Mouse (Mus musculus) limb, embryonic 14.5 days (tissue): Measurements from ENCODE around the gene Aff1. TPM values are rescaled to one million over a fixed set of nuclear protein-coding genes. Genes with fewer than 3 reads are reported as not detected.

Experiments used
- ATAC-seq: fragments of 200-750 bp; cut with Nextera tagmentation; 2 replicates; pipeline ENCODE4 v1.8.0; 2017; ENCODE audit warnings: low read depth, moderate number of reproducible peaks, moderate TSS enrichment; ENCODE audit not compliant: low FRiP score
- DNase-seq: peaks from one replicate; pipeline ENCODE4 v3.0.0-alpha.2; 2015; ENCODE audit warnings: low spot score
- H3K27ac ChIP-seq: fragments of 300-500 bp; sonication (generic); replicated peaks from 2 replicates; pipeline ENCODE4 v1.5.1; 2014; ENCODE audit warnings: low read depth, mild to moderate bottlenecking, low read length, moderate library complexity, mixed read lengths
- H3K27me3 ChIP-seq: fragments of 300-500 bp; sonication (generic); 2 replicates; pipeline ENCODE4 v1.6.1; 2014; ENCODE audit warnings: low read length, mixed read lengths; ENCODE audit not compliant: control insufficient read depth, insufficient read depth
- H3K36me3 ChIP-seq: fragments of 300-500 bp; sonication (generic); 2 replicates; pipeline ENCODE4 v1.6.1; 2014; ENCODE audit warnings: mild to moderate bottlenecking, low read length, moderate library complexity, mixed read lengths; ENCODE audit not compliant: control insufficient read depth, insufficient read depth
- H3K4me1 ChIP-seq: fragments of 300-500 bp; sonication (generic); 2 replicates; pipeline ENCODE4 v1.6.1; 2014; ENCODE audit warnings: antibody characterized with exemption, low read length, mixed read lengths; ENCODE audit not compliant: control insufficient read depth, insufficient read depth
- H3K4me2 ChIP-seq: fragments of 300-500 bp; sonication (generic); replicated peaks from 2 replicates; pipeline ENCODE4 v1.6.1; 2014; ENCODE audit warnings: low read depth, mild to moderate bottlenecking, low read length, moderate library complexity; ENCODE audit not compliant: severe bottlenecking
- H3K4me3 ChIP-seq: fragments of 300-500 bp; sonication (generic); replicated peaks from 2 replicates; pipeline ENCODE4 v1.5.1; 2014; ENCODE audit warnings: low read length
- H3K9ac ChIP-seq: fragments of 300-500 bp; sonication (generic); 2 replicates; pipeline ENCODE4 v1.6.1; 2014; ENCODE audit warnings: mild to moderate bottlenecking, low read depth, low read length, moderate library complexity; ENCODE audit not compliant: severe bottlenecking
- H3K9me3 ChIP-seq: fragments of 300-500 bp; sonication (generic); 2 replicates; pipeline ENCODE4 v1.6.1; 2016; ENCODE audit warnings: low read length; ENCODE audit not compliant: control insufficient read depth
- POLR2A ChIP-seq: fragments of 200-500 bp; IDR thresholded peaks from 2 replicates; pipeline ENCODE4 v1.8.0; 2012; ENCODE audit warnings: inconsistent platforms, mild to moderate bottlenecking, moderate library complexity, borderline replicate concordance; ENCODE audit not compliant: insufficient read depth, insufficient read length; ENCODE audit errors: extremely low read depth
- WGBS: fragments of 180-500 bp; shearing (Covaris S2); extraction: QIAGEN DNeasy Blood & Tissue Kit; methylation state at CpG from one replicate; pipeline ENCODE4 v1.1.7; 2014; 5-methylcytosine and 5-hydroxymethylcytosine counted together
- polyA plus RNA-seq, 2 experiments: library from polyadenylated mRNA; depleted of rRNA in 1 of 2; stranded (reverse) in 1 of 2; unstranded in 1 of 2; fragments of >200 nt; fragmentation: Nextera tagmentation in 1 of 2; extraction: Ambion mirVana in 1 of 2; gene quantifications; 2 replicates each; pipeline versions ENCODE4 v1.2.1 to v1.2.3; 2012 to 2014

The Aff1 gene
- polyA plus RNA-seq, 2 experiments, result 3.6 to 5.7 TPM

GRCm38 (mm10) chr5:103655346-103656118 is 36.6 kb upstream of the Aff1 start, which contains the start of gene 1700016H13Rik:
Gene 1700016H13Rik (minus strand): TSS chr5:103656010.
- Histone ChIP-seq H3K4me1 (no peaks in the 10 kb centered on the region), H3K4me2 (peak within 1 kb of the TSS; percentile 99), H3K36me3 (no peaks in the 10 kb centered on the region), H3K4me3 (peak within 1 kb of the TSS; percentile 55), H3K9ac (peak within 1 kb of the TSS; percentile 52), H3K9me3 (no peaks in the 10 kb centered on the region), H3K27ac (no peak within 1 kb of the TSS), H3K27me3 (no peaks in the 10 kb centered on the region)
- DNase-seq (peak; percentile 49), ATAC-seq (peak; percentile 79)
- no peak for TF ChIP-seq POLR2A
- under 1% methylated on average over 48 of the region's 56 CpGs for WGBS

GRCm38 (mm10) chr5:103658921-103659320 is 33.3 kb upstream of the Aff1 start:
- Histone ChIP-seq H3K4me3 (no peak overlapping the region), H3K36me3 (no peaks in the 10 kb centered on the region), H3K4me1 (no peaks in the 10 kb centered on the region), H3K27ac (no peak overlapping the region), H3K4me2 (no peak overlapping the region), H3K27me3 (no peaks in the 10 kb centered on the region), H3K9me3 (no peaks in the 10 kb centered on the region), H3K9ac (no peak overlapping the region)
- ATAC-seq (no peak), DNase-seq (no peak)
- TF ChIP-seq POLR2A, result no peak
- WGBS, result 70% methylated on average over 5 of the region's 5 CpGs

- Histone ChIP-seq H3K9ac (no peak overlapping the region), H3K4me2 (no peak overlapping the region), H3K4me3 (no peak overlapping the region), H3K9me3 (no peaks in the 10 kb centered on the region), H3K4me1 (no peaks in the 10 kb centered on the region), H3K36me3 (no peaks in the 10 kb centered on the region), H3K27ac (no peak overlapping the region), H3K27me3 (no peaks in the 10 kb centered on the region)
- no peak for ATAC-seq
- WGBS, result 42% methylated on average over 3 of the region's 3 CpGs
- no peak for TF ChIP-seq POLR2A
- DNase-seq, result peak; percentile 63
Measured at GRCm38 (mm10) chr5:103659571-103659970, 32.6 kb upstream of the Aff1 start.

GRCm38 (mm10) chr5:103664932-103665331 is 27.2 kb upstream of the Aff1 start:
- Histone ChIP-seq H3K27ac (no peak overlapping the region), H3K36me3 (no peaks in the 10 kb centered on the region), H3K4me2 (no peak overlapping the region), H3K9ac (no peak overlapping the region), H3K9me3 (no peaks in the 10 kb centered on the region), H3K4me1 (no peaks in the 10 kb centered on the region), H3K27me3 (no peaks in the 10 kb centered on the region), H3K4me3 (no peak overlapping the region)
- TF ChIP-seq POLR2A, result no peak
- 81% methylated on average over 9 of the region's 9 CpGs for WGBS
- ATAC-seq (no peak), DNase-seq (no peak)

GRCm38 (mm10) chr5:103665876-103666275 is 26.3 kb upstream of the Aff1 start:
- no peak for ATAC-seq
- no peak for DNase-seq
- WGBS, result 80% methylated on average over 2 of the region's 2 CpGs

More at GRCm38 (mm10) chr5:103665876-103666275, 26.3 kb upstream of the Aff1 start:
- no peaks in the 10 kb centered on the region for H3K27me3 ChIP-seq
- no peaks in the 10 kb centered on the region for H3K9me3 ChIP-seq
- TF ChIP-seq POLR2A, result no peak
- no peaks in the 10 kb centered on the region for H3K4me1 ChIP-seq
- no peak overlapping the region for H3K4me2 ChIP-seq
- H3K4me3 ChIP-seq, result no peak overlapping the region
- no peaks in the 10 kb centered on the region for H3K36me3 ChIP-seq
- no peak overlapping the region for H3K27ac ChIP-seq
- H3K9ac ChIP-seq, result no peak overlapping the region
